Mouse (Mus musculus): ENCODE data around the gene Fign. TPM values are rescaled to one million over a fixed set of nuclear protein-coding genes. Genes with fewer than 3 reads are reported as not detected.

Gene Fign
- polyA plus RNA-seq, 1 experiment from 2014 or later: 4.2 TPM

DNA sequence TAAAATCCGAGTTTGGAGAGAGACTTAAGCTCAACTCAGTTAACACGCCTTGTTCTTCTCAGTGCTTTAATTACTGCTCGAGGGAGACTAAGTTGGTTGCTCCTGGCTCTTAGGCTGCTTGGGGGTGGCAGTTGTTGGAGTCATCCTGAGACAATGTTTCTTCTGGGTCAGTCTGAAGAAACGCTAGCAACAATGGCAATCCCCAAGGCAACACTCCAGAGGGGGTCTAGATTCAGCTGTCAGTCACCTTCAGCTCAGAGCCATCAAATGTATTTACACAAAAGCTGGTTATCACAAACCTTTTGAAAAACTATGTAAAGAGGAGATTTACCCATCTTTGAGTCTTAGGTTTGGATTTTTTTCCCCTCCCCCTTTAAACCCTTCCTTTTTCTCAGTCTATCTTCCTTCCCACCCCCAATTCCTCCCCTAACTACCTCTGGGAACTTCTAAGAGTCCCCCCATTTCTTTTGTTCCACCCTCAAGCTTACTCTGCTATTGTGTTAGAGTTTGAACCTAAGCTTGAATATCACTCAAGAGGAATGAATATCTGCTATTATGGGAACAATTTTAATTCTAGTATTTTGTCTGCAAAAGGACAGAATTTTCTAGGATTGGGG lies 171.2 kb downstream of the Fign start:
- Histone ChIP-seq H3K36me3 (no peaks in the 10 kb centered on the region), H3K4me1 (replicated peaks) (peaks cover 5% of the 10 kb centered on the region), H3K9me3 (no peaks in the 10 kb centered on the region), H3K4me3 (replicated peaks) (no peak overlapping the region), H3K9ac (replicated peaks) (no peak overlapping the region), H3K4me2 (no peak overlapping the region), H3K27ac (no peak overlapping the region), H3K27me3 (peaks cover 3% of the 10 kb centered on the region; the same call in 1 of the 2 replicates)
- no peak for ATAC-seq (ENCODE audit: insufficient number of reproducible peaks, insufficient read depth, low FRiP score, low TSS enrichment, low read depth)
- WGBS: 39% methylated on average over 4 of the region's 4 CpGs

DNA sequence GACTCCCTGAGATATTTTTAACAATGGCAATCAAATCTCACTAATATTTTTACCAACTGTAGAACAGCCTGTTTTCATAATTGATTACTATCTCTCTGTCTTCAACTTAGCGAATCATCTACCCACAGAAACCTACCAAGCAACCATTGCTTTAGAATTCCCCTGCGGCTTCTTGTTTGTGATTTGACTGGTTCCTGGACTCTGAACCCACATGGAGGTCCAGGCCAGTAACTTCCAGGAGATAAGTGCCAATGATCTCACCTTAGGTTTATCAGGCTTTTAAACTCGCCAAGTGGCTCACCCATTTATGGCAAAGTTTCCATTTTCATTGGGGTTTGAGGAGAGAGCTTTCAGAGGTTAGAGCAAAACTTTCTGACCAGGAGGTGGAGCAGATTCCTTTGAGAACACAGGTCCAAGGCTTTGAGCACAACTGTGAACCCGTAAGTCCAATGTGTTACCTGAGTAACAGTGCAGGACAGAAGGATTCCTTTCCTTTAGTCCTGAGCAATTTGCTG lies 172.1 kb downstream of the Fign start:
- H3K27ac ChIP-seq: no peak overlapping the region

More for the DNA sequence above, 172.1 kb downstream of the Fign start:
- Histone ChIP-seq H3K4me3 (replicated peaks) (no peak overlapping the region), H3K27me3 (peaks cover 3% of the 10 kb centered on the region; the same call in 1 of the 2 replicates), H3K36me3 (no peaks in the 10 kb centered on the region), H3K9ac (replicated peaks) (no peak overlapping the region), H3K4me2 (no peak overlapping the region), H3K4me1 (replicated peaks) (peaks cover 12% of the 10 kb centered on the region), H3K9me3 (no peaks in the 10 kb centered on the region)
- WGBS: 82% methylated on average over 4 of the region's 4 CpGs
- no peak for ATAC-seq (ENCODE audit: insufficient number of reproducible peaks, insufficient read depth, low FRiP score, low TSS enrichment, low read depth)

Measured in limb, embryonic 12.5 days (tissue).